Mouse (Mus musculus) neural tube, embryonic 14.5 days (tissue): ENCODE measurements around the gene Noct. TPM values are rescaled to one million over a fixed set of nuclear protein-coding genes. Genes with fewer than 3 reads are reported as not detected.
A peak's percentile ranks its signal among the peaks of the same experiment; 100 is the strongest.

ENCODE experiments used
- ATAC-seq: fragments of 200-750 bp; cut with Nextera tagmentation; 2 replicates; pipeline ENCODE4 v1.8.0; 2017; ENCODE audit warnings: low read depth, mild to moderate bottlenecking, moderate TSS enrichment, moderate library complexity
- H3K27ac ChIP-seq: fragments of 300-500 bp; sonication (generic); 2 replicates; pipeline ENCODE4 v1.5.1; 2014; ENCODE audit warnings: low read depth, mild to moderate bottlenecking, control low read depth, low read length, moderate library complexity, mixed read lengths
- H3K27me3 ChIP-seq: fragments of 300-500 bp; sonication (generic); 2 replicates; pipeline ENCODE4 v1.6.1; 2014; ENCODE audit warnings: low read length; ENCODE audit not compliant: control insufficient read depth, insufficient read depth
- H3K36me3 ChIP-seq: fragments of 300-500 bp; sonication (generic); 2 replicates; pipeline ENCODE4 v1.6.1; 2014; ENCODE audit warnings: low read length, mixed read lengths; ENCODE audit not compliant: control insufficient read depth, insufficient read depth
- H3K4me1 ChIP-seq: fragments of 300-500 bp; sonication (generic); 2 replicates; pipeline ENCODE4 v1.6.1; 2014; ENCODE audit warnings: low read length; ENCODE audit not compliant: control insufficient read depth, insufficient read depth
- H3K4me2 ChIP-seq: fragments of 300-500 bp; sonication (generic); 2 replicates; pipeline ENCODE4 v1.6.1; 2014; ENCODE audit warnings: mild to moderate bottlenecking, low read depth, low read length, control low read depth
- H3K4me3 ChIP-seq: fragments of 300-500 bp; sonication (generic); 2 replicates; pipeline ENCODE4 v1.5.1; 2014; ENCODE audit warnings: low read depth, low read length, control low read depth, mixed read lengths
- H3K9ac ChIP-seq: fragments of 300-500 bp; sonication (generic); replicated peaks from 2 replicates; pipeline ENCODE4 v1.6.1; 2014; ENCODE audit warnings: low read depth, mild to moderate bottlenecking, control low read depth, low read length, mixed read lengths
- H3K9me3 ChIP-seq: fragments of 300-500 bp; sonication (generic); 2 replicates; pipeline ENCODE4 v1.6.1; 2016; ENCODE audit warnings: low read length; ENCODE audit not compliant: control insufficient read depth
- WGBS: fragments of 180-500 bp; shearing (Covaris S2); extraction: QIAGEN DNeasy Blood & Tissue Kit; methylation state at CpG from one replicate; pipeline ENCODE4 v1.1.7; 2014; 5-methylcytosine and 5-hydroxymethylcytosine counted together
- polyA plus RNA-seq: library from polyadenylated mRNA; unstranded; fragments of >200 nt; fragmentation: Nextera tagmentation; extraction: Ambion mirVana; gene quantifications from 2 replicates; pipeline ENCODE4 v1.2.1, GENCODE M21; 2014

Noct gene
- polyA plus RNA-seq, 1 experiment from 2014 or later = 42.4 TPM

DNA sequence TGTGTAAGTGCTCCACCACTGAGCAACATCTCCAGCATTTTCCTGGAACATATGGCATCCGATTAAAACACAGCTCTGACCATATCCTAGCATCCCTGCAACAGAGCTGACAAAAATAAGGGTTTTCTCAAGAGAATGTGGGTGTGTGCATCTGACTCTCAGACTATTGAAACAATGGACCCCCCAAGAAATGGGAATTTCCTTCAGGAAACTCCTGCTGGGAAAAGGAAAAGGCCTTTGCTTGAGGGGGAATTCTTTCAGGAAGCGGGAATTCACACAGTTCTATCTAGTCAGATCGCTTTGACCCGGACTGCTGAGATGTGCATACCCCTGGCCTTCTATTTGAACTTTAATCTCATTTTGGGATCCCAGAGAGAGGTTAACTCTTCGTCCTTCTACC is 691 bp upstream of the Noct start:
- WGBS = 16% methylated on average over 5 of the region's 5 CpGs
- H3K9ac ChIP-seq = no peak overlapping the region

DNA sequence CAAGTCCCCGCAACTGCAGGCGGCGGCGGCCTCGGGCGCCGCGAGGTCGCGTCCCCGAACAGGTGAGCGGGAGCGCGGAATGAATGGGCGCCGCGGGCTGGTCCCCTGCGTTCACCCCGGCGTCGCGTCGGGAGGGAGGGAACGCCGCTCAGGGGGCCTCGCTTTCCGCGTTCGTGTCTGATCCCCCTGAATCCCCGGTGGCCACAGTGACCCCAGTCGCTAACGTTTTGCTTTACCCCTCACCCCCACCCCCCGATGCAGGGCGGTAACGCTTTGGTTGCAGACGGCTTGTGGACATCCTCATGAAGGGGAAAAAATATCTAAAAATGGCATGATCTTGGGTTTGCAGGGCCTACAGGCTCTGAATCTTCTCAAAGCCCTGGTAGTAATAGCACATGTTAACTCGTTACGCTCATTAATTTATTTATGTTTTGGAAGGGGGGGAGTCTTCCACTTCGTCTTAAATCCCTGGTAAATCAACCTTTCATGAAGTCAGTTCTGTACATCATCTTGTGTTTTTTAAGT is 1.0 kb downstream of the Noct start:
- peaks cover 9% of the 10 kb centered on the region; the same call in 1 of the 2 replicates for H3K4me1 ChIP-seq
- no peak for ATAC-seq
- H3K4me2 ChIP-seq = peak overlapping the region; percentile 72
- H3K27me3 ChIP-seq = no peaks in the 10 kb centered on the region; the same call in 1 of the 2 replicates
- no peaks in the 10 kb centered on the region for H3K9me3 ChIP-seq
- H3K4me3 ChIP-seq = peak overlapping the region; percentile 87
- H3K27ac ChIP-seq = peak overlapping the region; percentile 99
- WGBS = under 1% methylated on average over 39 of the region's 39 CpGs
- peak overlapping the region; percentile 95 for H3K9ac ChIP-seq
- no peaks in the 10 kb centered on the region for H3K36me3 ChIP-seq

More for the DNA sequence above, 691 bp upstream of the Noct start:
- H3K4me2 ChIP-seq = peak overlapping the region; percentile 72; the same call in 1 of the 2 replicates
- peaks cover 9% of the 10 kb centered on the region; the same call in 1 of the 2 replicates for H3K4me1 ChIP-seq
- no peaks in the 10 kb centered on the region for H3K36me3 ChIP-seq
- no peak overlapping the region for H3K27ac ChIP-seq
- peak overlapping the region; percentile 87; the same call in 1 of the 2 replicates for H3K4me3 ChIP-seq
- no peaks in the 10 kb centered on the region for H3K9me3 ChIP-seq
- H3K27me3 ChIP-seq = no peaks in the 10 kb centered on the region; the same call in 1 of the 2 replicates
- no peak for ATAC-seq

DNA sequence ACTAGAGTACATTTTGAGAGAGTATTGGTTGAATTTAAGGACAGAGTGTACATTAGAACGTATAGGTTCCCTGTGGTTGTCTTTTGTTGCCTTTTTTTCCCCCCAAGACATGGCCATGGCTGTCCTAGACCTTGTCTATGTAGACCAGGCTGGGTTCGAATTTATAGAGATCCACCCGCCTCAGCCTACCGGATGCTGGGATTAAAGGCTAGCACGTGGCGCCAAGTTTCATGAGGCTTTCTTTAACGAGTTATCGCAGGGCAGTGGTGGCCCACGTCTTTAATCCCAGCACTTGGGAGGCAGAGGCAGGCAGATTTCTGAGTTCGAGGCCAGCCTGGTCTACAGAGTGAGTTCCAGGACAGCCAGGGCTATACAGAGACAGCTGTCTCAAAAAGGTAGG is 1.7 kb downstream of the Noct start:
- Histone ChIP-seq H3K36me3 (no peaks in the 10 kb centered on the region), H3K9ac (no peak overlapping the region), H3K4me1 (peaks cover 9% of the 10 kb centered on the region; the same call in 1 of the 2 replicates), H3K27ac (no peak overlapping the region), H3K9me3 (no peaks in the 10 kb centered on the region), H3K27me3 (no peaks in the 10 kb centered on the region; the same call in 1 of the 2 replicates), H3K4me2 (peak overlapping the region; percentile 72), H3K4me3 (peak overlapping the region; percentile 87)
- WGBS = 94% methylated on average over 10 of the region's 10 CpGs
- no peak for ATAC-seq

DNA sequence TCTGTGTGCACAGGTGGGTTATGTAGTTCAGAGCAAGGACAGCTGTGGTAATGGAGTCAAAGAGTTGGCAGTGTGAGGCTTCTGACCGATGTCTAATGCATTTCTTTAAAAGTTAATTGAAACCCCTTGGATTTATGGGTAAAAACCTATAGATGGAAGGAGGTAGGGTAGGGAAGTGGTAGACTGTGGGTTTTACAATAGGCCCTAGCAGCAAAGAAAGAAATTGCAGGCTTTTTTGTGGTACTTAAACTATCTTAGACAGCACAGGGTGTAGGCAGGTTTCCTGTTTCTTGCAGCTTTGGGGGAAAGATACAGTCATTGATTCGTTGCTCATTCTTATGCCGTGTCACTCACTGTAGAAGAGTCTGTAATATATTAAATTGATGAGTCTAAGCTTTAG is 2.4 kb downstream of the Noct start:
- Histone ChIP-seq H3K27me3 (no peaks in the 10 kb centered on the region; the same call in 1 of the 2 replicates), H3K9me3 (no peaks in the 10 kb centered on the region), H3K4me2 (0 out of 2 replicates have a peak overlapping the region, but pooled peaks have one; percentile 14), H3K9ac (no peak overlapping the region), H3K4me1 (peaks cover 9% of the 10 kb centered on the region; the same call in 1 of the 2 replicates), H3K27ac (no peak overlapping the region), H3K4me3 (no peak overlapping the region), H3K36me3 (no peaks in the 10 kb centered on the region)
- WGBS = 87% methylated on average over 3 of the region's 3 CpGs
- ATAC-seq = no peak

DNA sequence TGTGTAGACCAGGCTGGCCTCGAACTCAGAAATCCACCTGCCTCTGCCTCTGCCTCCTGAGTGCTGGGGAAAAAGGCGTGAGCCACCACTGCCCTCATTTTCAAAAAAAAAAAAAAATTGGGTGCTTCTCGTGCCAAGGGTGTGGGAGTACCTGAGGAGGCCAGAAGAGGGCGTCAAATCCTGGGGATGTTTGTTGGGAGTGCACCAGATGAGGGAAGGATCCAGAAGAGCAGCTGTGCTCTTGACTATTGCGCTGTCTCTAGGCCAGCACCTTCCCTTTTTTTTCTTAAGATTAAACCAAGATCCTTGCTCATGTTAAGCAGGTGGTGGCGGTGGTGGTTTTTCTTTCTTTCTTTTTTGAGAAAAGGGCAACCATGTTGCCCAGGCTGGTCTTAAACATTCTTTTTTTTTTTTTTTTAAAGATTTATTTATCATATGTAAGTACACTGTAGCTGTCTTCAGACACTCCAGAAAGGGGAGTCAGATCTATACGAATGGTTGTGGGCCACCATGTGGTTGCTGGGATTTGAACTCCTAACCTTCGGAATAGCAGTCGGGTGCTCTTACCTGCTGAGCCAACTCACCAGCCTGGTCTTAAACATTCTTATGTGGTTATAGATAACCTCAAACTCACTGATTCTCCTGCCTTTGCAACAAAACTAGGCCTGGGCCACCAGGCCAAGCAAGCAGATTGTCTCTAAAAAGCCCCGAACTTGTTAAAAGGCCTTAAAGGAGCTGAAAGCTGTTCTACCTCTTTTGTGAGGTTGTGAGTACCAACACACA is 4.0 kb downstream of the Noct start:
- 78% methylated on average over 10 of the region's 10 CpGs for WGBS
- Histone ChIP-seq H3K9me3 (no peaks in the 10 kb centered on the region), H3K4me1 (peaks cover 9% of the 10 kb centered on the region; the same call in 1 of the 2 replicates), H3K9ac (no peak overlapping the region), H3K27ac (no peak overlapping the region), H3K36me3 (no peaks in the 10 kb centered on the region), H3K4me2 (no peak overlapping the region), H3K27me3 (no peaks in the 10 kb centered on the region; the same call in 1 of the 2 replicates), H3K4me3 (no peak overlapping the region)
- no peak for ATAC-seq

DNA sequence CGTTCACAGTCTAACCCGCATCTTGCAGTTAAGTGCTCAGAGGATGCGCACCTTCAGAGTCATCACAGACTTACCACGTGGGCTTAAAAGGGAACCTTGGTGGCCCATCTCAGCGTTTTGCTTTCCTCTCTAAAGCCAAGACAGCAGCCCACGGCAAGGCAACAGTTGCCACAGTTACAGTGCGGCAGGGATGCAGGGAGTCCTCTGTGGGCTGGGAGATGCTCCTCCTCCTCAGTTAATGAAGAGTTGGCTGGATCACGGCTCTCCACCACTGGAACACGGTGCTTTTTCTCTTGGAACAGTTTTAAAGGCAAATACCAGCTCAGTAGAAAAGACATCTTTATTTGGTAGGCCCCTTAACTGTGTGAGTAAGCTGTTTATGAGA is 4.6 kb downstream of the Noct start:
- H3K4me1 ChIP-seq = peaks cover 4% of the 10 kb centered on the region; the same call in 1 of the 2 replicates
- no peak for ATAC-seq
- WGBS = 83% methylated on average over 9 of the region's 9 CpGs

DNA sequence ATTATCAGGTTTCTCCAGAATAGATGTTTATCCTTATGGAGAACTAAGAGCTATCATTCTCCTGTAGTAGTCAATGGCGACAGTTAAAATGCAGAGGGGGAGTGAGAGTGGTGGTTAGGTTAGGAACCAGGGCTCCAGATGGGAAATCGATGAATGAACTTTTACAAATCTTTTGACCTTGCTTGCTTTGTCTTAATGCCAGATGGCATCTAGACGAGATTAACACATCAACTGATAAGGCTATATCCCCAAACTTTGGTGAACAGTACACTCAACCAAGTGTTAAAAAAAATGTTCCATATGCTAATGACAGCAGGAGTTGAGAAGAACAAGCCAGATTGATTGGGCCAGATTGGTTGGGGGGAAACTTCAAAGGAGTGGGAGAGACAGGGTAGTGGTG is 5.0 kb downstream of the Noct start:
- WGBS = 85% methylated on average over 3 of the region's 3 CpGs
- Histone ChIP-seq H3K27me3 (no peaks in the 10 kb centered on the region; the same call in 1 of the 2 replicates), H3K4me2 (no peak overlapping the region), H3K36me3 (no peaks in the 10 kb centered on the region), H3K9ac (no peak overlapping the region), H3K9me3 (no peaks in the 10 kb centered on the region), H3K4me3 (no peak overlapping the region), H3K27ac (no peak overlapping the region), H3K4me1 (peaks cover 4% of the 10 kb centered on the region; the same call in 1 of the 2 replicates)
- ATAC-seq = no peak

More for the DNA sequence above, 4.6 kb downstream of the Noct start:
- H3K9ac ChIP-seq = no peak overlapping the region
- no peak overlapping the region for H3K4me3 ChIP-seq
- H3K36me3 ChIP-seq = no peaks in the 10 kb centered on the region
- no peak overlapping the region for H3K27ac ChIP-seq
- H3K4me2 ChIP-seq = no peak overlapping the region
- no peaks in the 10 kb centered on the region for H3K9me3 ChIP-seq
- H3K27me3 ChIP-seq = no peaks in the 10 kb centered on the region; the same call in 1 of the 2 replicates

DNA sequence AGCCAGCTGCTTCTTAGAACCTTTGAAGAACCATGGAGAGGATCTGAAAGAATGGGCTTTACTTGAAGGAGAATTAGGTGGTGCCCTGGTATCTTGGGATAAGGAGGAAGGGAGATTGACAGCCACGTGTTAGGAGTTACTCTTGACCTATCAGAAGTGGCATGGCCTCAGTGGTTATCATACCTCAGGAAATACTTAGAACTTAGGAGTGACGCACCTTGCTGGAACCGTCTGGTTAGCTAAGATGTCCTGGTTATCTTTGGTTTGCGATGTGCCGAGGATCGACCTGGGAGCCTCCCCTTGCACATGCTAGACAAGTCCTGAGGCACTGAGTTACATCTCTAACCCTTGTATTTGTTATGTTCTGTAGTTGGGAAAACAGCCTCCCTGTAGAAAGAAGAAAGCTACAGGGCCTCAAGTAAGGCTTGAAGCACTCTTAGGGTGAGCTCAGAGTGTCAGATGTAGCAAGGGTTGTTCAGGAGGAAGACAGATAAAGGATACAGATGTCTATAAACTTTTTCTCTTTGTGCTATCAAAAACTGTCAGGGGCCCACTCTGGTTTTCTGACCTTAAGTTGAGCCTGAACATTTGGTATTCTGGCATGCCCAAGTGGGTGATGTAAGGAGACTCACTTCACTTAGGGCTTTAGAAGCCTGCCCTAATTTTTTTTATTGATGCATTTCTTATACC is 6.0 kb downstream of the Noct start:
- ATAC-seq = no peak
- Histone ChIP-seq H3K4me1 (peaks cover 4% of the 10 kb centered on the region; the same call in 1 of the 2 replicates), H3K9ac (no peak overlapping the region), H3K9me3 (no peaks in the 10 kb centered on the region), H3K27ac (no peak overlapping the region), H3K36me3 (no peaks in the 10 kb centered on the region), H3K27me3 (no peaks in the 10 kb centered on the region), H3K4me3 (no peak overlapping the region), H3K4me2 (no peak overlapping the region)
- WGBS = 93% methylated on average over 6 of the region's 6 CpGs
